Mouse (Mus musculus) CH12.LX (cell line): ENCODE results near the gene Tmx2. TPM values are rescaled to one million over a fixed set of nuclear protein-coding genes. Genes with fewer than 3 reads are reported as not detected.

Source experiments
- DNase-seq: peaks from one replicate; pipeline ENCODE4 v3.0.0-alpha.2; 2013; ENCODE audit errors: extremely low read depth
- H3K27ac ChIP-seq: 2 replicates; pipeline ENCODE4 v1.5.1; 2012; ENCODE audit warnings: low read depth, mild to moderate bottlenecking, control low read depth, moderate library complexity; ENCODE audit not compliant: insufficient read depth
- H3K27me3 ChIP-seq: replicated peaks from 2 replicates; pipeline ENCODE3; 2012; ENCODE audit warnings: inconsistent platforms
- H3K36me3 ChIP-seq, 2 experiments: replicated peaks in 1 of 2; 2 replicates each; pipeline versions ENCODE3 to v1.6.1; 2012; ENCODE audit warnings: inconsistent platforms in 1 of 2, low read length in 1 of 2, mild to moderate bottlenecking in 1 of 2, mixed read lengths in 1 of 2, moderate library complexity in 1 of 2; ENCODE audit not compliant: control insufficient read depth in 1 of 2, insufficient read depth in 1 of 2
- H3K4me1 ChIP-seq, 2 experiments: 2 replicates each; pipeline ENCODE4 v1.6.1; 2012; ENCODE audit warnings: inconsistent platforms in 1 of 2, moderate library complexity in 1 of 2; ENCODE audit not compliant: insufficient read depth in 2 of 2, control insufficient read depth in 1 of 2
- H3K4me2 ChIP-seq: 2 replicates; pipeline ENCODE4 v1.6.1; 2012; ENCODE audit warnings: low read depth, mild to moderate bottlenecking, control low read depth; ENCODE audit not compliant: poor library complexity, insufficient read depth, severe bottlenecking
- H3K4me3 ChIP-seq, 3 experiments: fragments of 150-350 bp in 1 of 3; sonication (generic) in 1 of 3; replicated peaks in 1 of 3; 2 replicates each; pipeline versions ENCODE3 to v1.5.1; 2011 to 2012; ENCODE audit warnings: low read depth in 2 of 3, low read length in 2 of 3, mild to moderate bottlenecking in 2 of 3, moderate library complexity in 2 of 3, control low read depth in 1 of 3, improper control_type of control experiment in 1 of 3, inconsistent platforms in 1 of 3, mixed read lengths in 1 of 3; ENCODE audit not compliant: poor library complexity in 1 of 3
- H3K79me2 ChIP-seq: replicated peaks from 2 replicates; pipeline ENCODE4 v1.6.1; 2012; ENCODE audit warnings: mild to moderate bottlenecking, moderate library complexity; ENCODE audit not compliant: control insufficient read depth, poor library complexity, insufficient read depth, severe bottlenecking; ENCODE audit errors: extremely low read depth
- H3K9ac ChIP-seq: 2 replicates; pipeline ENCODE4 v1.6.1; 2012; ENCODE audit warnings: low read depth, mild to moderate bottlenecking, control low read depth, moderate library complexity; ENCODE audit not compliant: insufficient read depth
- H3K9me3 ChIP-seq: replicated peaks from 2 replicates; pipeline ENCODE3; 2012; ENCODE audit warnings: low read length, inconsistent platforms, mixed read lengths
- BHLHE40 ChIP-seq: IDR thresholded peaks from 2 replicates; pipeline ENCODE4 v1.6.1; 2011; ENCODE audit warnings: mild to moderate bottlenecking, low read depth, low read length, improper control_type of control experiment
- CHD1 ChIP-seq: IDR thresholded peaks from 2 replicates; pipeline ENCODE4 v1.6.1; 2012; ENCODE audit warnings: low read depth, low read length, improper control_type of control experiment, inconsistent platforms
- CHD2 ChIP-seq: IDR thresholded peaks from 2 replicates; pipeline ENCODE4 v1.6.1; 2011; ENCODE audit warnings: low read length, improper control_type of control experiment
- CTCF ChIP-seq, 2 experiments: IDR thresholded peaks in 1 of 2; conservative IDR thresholded peaks in 1 of 2; 2 replicates each; pipeline ENCODE4 v1.5.1; 2011 to 2012; ENCODE audit warnings: low read depth in 2 of 2, low read length in 2 of 2, improper control_type of control experiment in 1 of 2, inconsistent platforms in 1 of 2, mild to moderate bottlenecking in 1 of 2, moderate library complexity in 1 of 2
- E2F4 ChIP-seq: IDR thresholded peaks from 2 replicates; pipeline ENCODE4 v1.6.1; 2011; ENCODE audit warnings: low read depth, low read length, improper control_type of control experiment; ENCODE audit not compliant: insufficient replicate concordance
- ELF1 ChIP-seq: IDR thresholded peaks from 2 replicates; pipeline ENCODE4 v1.6.1; 2014; ENCODE audit warnings: low read depth, mild to moderate bottlenecking, inconsistent platforms, low read length, improper control_type of control experiment
- ETS1 ChIP-seq: conservative IDR thresholded peaks from 2 replicates; pipeline ENCODE4 v1.6.1; 2012; ENCODE audit warnings: low read depth, mild to moderate bottlenecking, inconsistent platforms, low read length, improper control_type of control experiment, moderate library complexity
- HCFC1 ChIP-seq: IDR thresholded peaks from 2 replicates; pipeline ENCODE4 v1.6.1; 2012; ENCODE audit warnings: low read depth, mild to moderate bottlenecking, inconsistent platforms, low read length, improper control_type of control experiment
- IRF4 ChIP-seq: IDR thresholded peaks from 2 replicates; pipeline ENCODE4 v1.6.1; 2014; ENCODE audit warnings: low read depth, mild to moderate bottlenecking, inconsistent platforms, low read length, improper control_type of control experiment
- JUND ChIP-seq: conservative IDR thresholded peaks from 2 replicates; pipeline ENCODE4 v1.6.1; 2011; ENCODE audit warnings: low read depth, low read length, improper control_type of control experiment
- KAT2A ChIP-seq: IDR thresholded peaks from 2 replicates; pipeline ENCODE4 v1.6.1; 2012; ENCODE audit warnings: low read length, improper control_type of control experiment, inconsistent platforms; ENCODE audit not compliant: insufficient replicate concordance
- MAFK ChIP-seq: IDR thresholded peaks from 2 replicates; pipeline ENCODE4 v1.6.1; 2011; ENCODE audit warnings: low read length, improper control_type of control experiment; ENCODE audit not compliant: insufficient replicate concordance
- MAX ChIP-seq: IDR thresholded peaks from 2 replicates; pipeline ENCODE4 v1.6.1; 2011; ENCODE audit warnings: low read length, improper control_type of control experiment
- MEF2A ChIP-seq: IDR thresholded peaks from 2 replicates; pipeline ENCODE4 v1.6.1; 2014; ENCODE audit warnings: low read depth, mild to moderate bottlenecking, inconsistent platforms, low read length, improper control_type of control experiment, borderline replicate concordance
- MXI1 ChIP-seq: IDR thresholded peaks from 2 replicates; pipeline ENCODE4 v1.6.1; 2011; ENCODE audit warnings: mild to moderate bottlenecking, low read depth, low read length, improper control_type of control experiment
- MYC ChIP-seq: IDR thresholded peaks from 2 replicates; pipeline ENCODE4 v1.6.1; 2011; ENCODE audit warnings: low read depth, mild to moderate bottlenecking, improper control_type of control experiment, low read length
- POLR2A ChIP-seq: IDR thresholded peaks from 2 replicates; pipeline ENCODE4 v1.6.1; 2011; ENCODE audit warnings: low read depth, mild to moderate bottlenecking, improper control_type of control experiment, low read length
- RAD21 ChIP-seq: IDR thresholded peaks from 2 replicates; pipeline ENCODE4 v1.6.1; 2011; ENCODE audit warnings: low read depth, mild to moderate bottlenecking, low read length, improper control_type of control experiment, moderate library complexity
- RCOR1 ChIP-seq: conservative IDR thresholded peaks from 2 replicates; pipeline ENCODE4 v1.6.1; 2012; ENCODE audit warnings: low read depth, mild to moderate bottlenecking, inconsistent platforms, low read length, improper control_type of control experiment
- SIN3A ChIP-seq: IDR thresholded peaks from 2 replicates; pipeline ENCODE4 v1.6.1; 2012; ENCODE audit warnings: low read length, improper control_type of control experiment, inconsistent platforms
- SMC3 ChIP-seq: IDR thresholded peaks from 2 replicates; pipeline ENCODE4 v1.6.1; 2011; ENCODE audit warnings: low read depth, low read length, improper control_type of control experiment
- TBP ChIP-seq: conservative IDR thresholded peaks from 2 replicates; pipeline ENCODE4 v1.6.1; 2011; ENCODE audit warnings: low read depth, low read length, improper control_type of control experiment
- TCF12 ChIP-seq: IDR thresholded peaks from 2 replicates; pipeline ENCODE4 v1.6.1; 2014; ENCODE audit warnings: low read depth, mild to moderate bottlenecking, inconsistent platforms, low read length, improper control_type of control experiment
- UBTF ChIP-seq: IDR thresholded peaks from 2 replicates; pipeline ENCODE4 v1.6.1; 2012; ENCODE audit warnings: low read depth, mild to moderate bottlenecking, inconsistent platforms, low read length, improper control_type of control experiment, moderate library complexity
- ZC3H11A ChIP-seq: IDR thresholded peaks from 2 replicates; pipeline ENCODE4 v1.6.1; 2012; ENCODE audit warnings: low read depth, mild to moderate bottlenecking, inconsistent platforms, low read length, improper control_type of control experiment
- ZKSCAN1 ChIP-seq: IDR thresholded peaks from 2 replicates; pipeline ENCODE4 v1.6.1; 2012; ENCODE audit warnings: low read depth, inconsistent platforms, low read length, improper control_type of control experiment, borderline replicate concordance
- ZNF384 ChIP-seq: IDR thresholded peaks from 2 replicates; pipeline ENCODE4 v1.6.1; 2012; ENCODE audit warnings: low read depth, low read length, improper control_type of control experiment, inconsistent platforms
- dilution Hi-C: fragments of 300-500 bp; cut with MboI; formaldehyde crosslinking; loops from 2 replicates; pipeline ENCODE4 v1.14.3; 2020; ENCODE audit warnings: low sequenced_read_pairs; ENCODE audit not compliant: extremely low pct_unique_long_range_greater_than_20kb, extremely low pct_ligation_motif_present
- in situ Hi-C: fragments of 300-500 bp; cut with MboI; formaldehyde crosslinking; loops from 3 replicates; pipeline ENCODE4 v1.14.3; 2019; ENCODE audit warnings: low sequenced_read_pairs, low pct_ligation_motif_present, low pct_unique_long_range_greater_than_20kb, mixed read lengths
- polyA plus RNA-seq: library from polyadenylated mRNA; unstranded; fragments of >175 nt; gene quantifications from 2 replicates; pipeline ENCODE4 v1.2.1, GENCODE M21; 2012; ENCODE audit warnings: low read depth; ENCODE audit not compliant: insufficient read length
- total RNA-seq, 2 experiments: library from RNA; depleted of rRNA; stranded (reverse); fragments of 300-350 nt in 1 of 2; fragments of >200 nt in 1 of 2; gene quantifications; 2 replicates each; pipeline ENCODE4 v1.2.3; 2012 to 2014

Gene Tmx2
- total and polyA plus RNA-seq, 3 experiments: 68.1 to 76.5 (median 70.4) TPM

- Histone ChIP-seq H3K4me3 (peak overlapping the region; percentile 76 to 90 (median 77)), H3K9me3 (no peaks in the 10 kb centered on the region), H3K9ac (peak overlapping the region; percentile 81), H3K79me2 (peaks cover 25% of the 10 kb centered on the region), H3K4me2 (peak overlapping the region; percentile 85), H3K27ac (peak overlapping the region; percentile 99), H3K36me3 (peaks cover 2 to 8% of the 10 kb centered on the region in 2 experiments), H3K27me3 (no peaks in the 10 kb centered on the region), H3K4me1 (peaks cover 0 to 22% of the 10 kb centered on the region in 2 experiments; a peak in 3 of 4 replicates)
- DNase-seq: peak; percentile 95
- in situ Hi-C loops: no loop called here
- TF ChIP-seq RCOR1: no peak
- TF ChIP-seq BHLHE40: no peak
- TF ChIP-seq TCF12: peak; percentile 10; the same call in 1 of the 2 replicates
- peak; percentile 80 for TF ChIP-seq ELF1
- peak; percentile 65; the same call in 1 of the 2 replicates for TF ChIP-seq MYC
- TF ChIP-seq ETS1: no peak; the same call in 1 of the 2 replicates
- peak; percentile 51 for TF ChIP-seq SIN3A
- 0 out of 2 replicates have a peak, but pooled peaks have one; percentile 11 for TF ChIP-seq JUND
- TF ChIP-seq ZNF384: peak; percentile 100
- TF ChIP-seq CTCF (conservative IDR thresholded peaks at IDR 0.05 in 1 of 2, IDR thresholded peaks at IDR 0.05 in 1 of 2; ENCODE audit: low read depth in 2 of 2, low read length in 2 of 2): no peak
- peak; percentile 55; the same call in 1 of the 2 replicates for TF ChIP-seq ZKSCAN1
- peak; percentile 40; the same call in 1 of the 2 replicates for TF ChIP-seq MXI1
- peak; percentile 13; the same call in 1 of the 2 replicates for TF ChIP-seq CHD2
- peak; percentile 21; the same call in 1 of the 2 replicates for TF ChIP-seq POLR2A
- peak; percentile 96; the same call in 1 of the 2 replicates for TF ChIP-seq UBTF
- peak; percentile 97 for TF ChIP-seq CHD1
- TF ChIP-seq E2F4: 0 out of 2 replicates have a peak, but pooled peaks have one; percentile 16
- peak; percentile 14; the same call in 1 of the 2 replicates for TF ChIP-seq IRF4
- peak; percentile 84 for TF ChIP-seq HCFC1
- TF ChIP-seq MAFK: no peak
- TF ChIP-seq KAT2A: peak; percentile 20; the same call in 1 of the 2 replicates
- no peak for TF ChIP-seq SMC3
- TF ChIP-seq TBP: peak; percentile 80
- TF ChIP-seq MAX: peak; percentile 54
- TF ChIP-seq ZC3H11A: no peak
- no peak for TF ChIP-seq RAD21
- TF ChIP-seq MEF2A: peak; percentile 34
- dilution Hi-C loops: no loop called here
Measured at GRCm38 (mm10) chr2:84715562-84716361, 36.8 kb upstream of the Tmx2 start.
